Mouse (Mus musculus) testis, adult 2 months (tissue): ENCODE results near the gene Gucy2e.

ENCODE experiments used
- CTCF ChIP-seq: fragments of 200-500 bp; IDR thresholded peaks from 2 replicates; pipeline ENCODE4 v1.5.1; 2012; ENCODE audit warnings: low read depth, mild to moderate bottlenecking, inconsistent platforms, low read length, moderate library complexity; ENCODE audit not compliant: control insufficient read depth, insufficient read depth, insufficient replicate concordance
- POLR2A ChIP-seq: fragments of 200-500 bp; IDR thresholded peaks from 2 replicates; pipeline ENCODE4 v1.6.1; 2012; ENCODE audit warnings: low read depth, mild to moderate bottlenecking, inconsistent platforms, low read length, moderate library complexity; ENCODE audit not compliant: control insufficient read depth

DNA sequence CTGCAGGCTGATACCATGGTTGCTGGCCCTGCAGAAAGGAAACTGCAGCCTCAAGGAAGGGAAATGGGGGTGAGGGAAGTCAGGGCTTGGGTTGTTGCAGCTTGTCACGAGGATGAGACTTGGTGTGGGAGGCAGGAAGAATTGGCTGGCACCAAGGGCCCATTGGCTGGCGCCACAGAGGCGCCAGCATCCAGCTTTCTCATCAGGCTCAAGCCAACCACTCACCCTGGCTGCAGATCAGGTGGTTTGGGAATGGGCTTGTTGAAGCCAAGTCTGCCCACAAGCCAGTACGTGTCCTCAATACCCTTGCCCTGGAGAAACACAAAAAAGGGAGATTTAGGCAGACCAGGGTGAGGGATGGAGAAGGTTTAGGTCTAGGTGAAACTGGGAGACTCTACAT, 13.7 kb downstream of the Gucy2e start:
- TF ChIP-seq CTCF = no peak
- no peak for TF ChIP-seq POLR2A
